Mouse (Mus musculus): ENCODE results near the gene Lrrc49. TPM values are rescaled to one million over a fixed set of nuclear protein-coding genes. Genes with fewer than 3 reads are reported as not detected.

Gene Lrrc49
- total RNA-seq, 1 experiment = 3.7 TPM

DNA sequence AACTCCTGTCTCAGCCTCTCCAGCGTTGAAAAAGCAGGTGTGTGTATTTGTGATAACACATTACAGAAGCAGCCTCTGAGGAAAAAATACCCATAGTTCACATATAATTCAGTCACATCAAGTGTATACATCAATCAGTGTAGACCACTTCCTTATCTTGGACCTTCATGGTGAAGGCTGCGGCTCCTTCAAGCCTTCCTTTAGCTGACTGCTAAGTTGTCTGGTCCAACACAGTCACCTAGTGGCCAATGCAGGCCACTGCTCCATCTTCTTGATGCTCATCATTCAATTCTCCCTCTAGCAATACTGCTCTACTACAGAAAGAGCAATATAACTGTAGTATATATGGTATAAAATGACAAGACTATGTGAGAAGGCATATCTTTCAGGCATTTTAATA, 88.5 kb downstream of the Lrrc49 start:
- no peak for TF ChIP-seq ZC3H11A (IDR thresholded peaks at IDR 0.05; ENCODE audit: borderline replicate concordance, low read depth, low read length)
- TF ChIP-seq CHD2 (IDR thresholded peaks at IDR 0.05; ENCODE audit: low read depth, low read length) = no peak
- TF ChIP-seq ZNF384 (IDR thresholded peaks at IDR 0.05; ENCODE audit: low read depth, low read length) = no peak
- no peak for TF ChIP-seq HCFC1 (IDR thresholded peaks at IDR 0.05; ENCODE audit: borderline replicate concordance, insufficient read depth, low read length)
- TF ChIP-seq MAFK (IDR thresholded peaks at IDR 0.05; ENCODE audit: insufficient read depth, low read depth, low read length) = no peak
- in situ Hi-C loops (cut with MboI; ENCODE audit: low sequenced_read_pairs in 2 of 2, unreplicated experiment in 2 of 2) = no loop called here
- Histone ChIP-seq H3K4me3 (ENCODE audit: insufficient read depth in 1 of 2, low read depth in 1 of 2, low read length in 2 of 2, poor library complexity in 1 of 2, severe bottlenecking in 1 of 2) (no peak overlapping the region), H3K36me3 (ENCODE audit: control insufficient read depth, insufficient read depth, low read length, poor library complexity, severe bottlenecking) (no peaks in the 10 kb centered on the region), H3K9me3 (ENCODE audit: control insufficient read depth, insufficient read depth, low read depth, low read length) (no peaks in the 10 kb centered on the region), H3K4me1 (ENCODE audit: control insufficient read depth in 2 of 2, insufficient read depth in 2 of 2, low read length in 2 of 2, poor library complexity in 1 of 2) (no peaks in the 10 kb centered on the region), H3K9ac (ENCODE audit: insufficient read depth, low read depth, low read length, poor library complexity, severe bottlenecking) (no peak overlapping the region), H3K27ac (ENCODE audit: insufficient read depth, low read depth, low read length, poor library complexity, severe bottlenecking) (no peak overlapping the region)
- peak; percentile 9 for DNase-seq (ENCODE audit: low read depth, low spot score)

DNA sequence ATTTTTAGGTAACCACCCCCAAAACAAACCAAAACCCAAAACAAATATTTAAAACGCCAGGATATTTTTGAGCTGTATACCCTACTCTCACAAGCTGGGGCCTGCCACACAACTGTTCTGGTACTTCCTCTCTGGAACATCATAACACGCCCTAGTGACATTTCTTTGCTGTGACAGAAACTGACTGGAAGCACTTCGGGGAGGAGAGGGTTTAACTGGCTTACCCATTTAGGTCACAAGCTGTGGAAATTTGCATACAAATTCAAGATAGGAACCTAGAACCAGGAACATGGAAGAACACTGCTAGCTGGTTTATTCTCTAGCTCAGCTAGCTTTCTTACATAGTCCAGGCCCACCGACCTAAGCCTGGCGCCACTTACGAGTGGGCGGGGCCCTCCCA, 92.6 kb downstream of the Lrrc49 start:
- in situ Hi-C loops (cut with MboI; ENCODE audit: low sequenced_read_pairs in 2 of 2, unreplicated experiment in 2 of 2) = no loop called here
- TF ChIP-seq ZC3H11A (IDR thresholded peaks at IDR 0.05; ENCODE audit: borderline replicate concordance, low read depth, low read length) (no peak), ZNF384 (IDR thresholded peaks at IDR 0.05; ENCODE audit: low read depth, low read length) (no peak), HCFC1 (IDR thresholded peaks at IDR 0.05; ENCODE audit: borderline replicate concordance, insufficient read depth, low read length) (no peak), MAFK (IDR thresholded peaks at IDR 0.05; ENCODE audit: insufficient read depth, low read depth, low read length) (no peak), CHD2 (IDR thresholded peaks at IDR 0.05; ENCODE audit: low read depth, low read length) (no peak)
- H3K9me3 ChIP-seq (ENCODE audit: control insufficient read depth, insufficient read depth, low read depth, low read length) = no peaks in the 10 kb centered on the region
- H3K27ac ChIP-seq (ENCODE audit: insufficient read depth, low read depth, low read length, poor library complexity, severe bottlenecking) = no peak overlapping the region
- no peak overlapping the region for H3K9ac ChIP-seq (ENCODE audit: insufficient read depth, low read depth, low read length, poor library complexity, severe bottlenecking)
- H3K4me3 ChIP-seq (ENCODE audit: insufficient read depth in 1 of 2, low read depth in 1 of 2, low read length in 2 of 2, poor library complexity in 1 of 2, severe bottlenecking in 1 of 2) = no peak overlapping the region
- DNase-seq (ENCODE audit: low read depth, low spot score) = no peak
- H3K4me1 ChIP-seq (ENCODE audit: control insufficient read depth in 2 of 2, insufficient read depth in 2 of 2, low read length in 2 of 2, poor library complexity in 1 of 2) = no peaks in the 10 kb centered on the region
- H3K36me3 ChIP-seq (ENCODE audit: control insufficient read depth, insufficient read depth, low read length, poor library complexity, severe bottlenecking) = no peaks in the 10 kb centered on the region

DNA sequence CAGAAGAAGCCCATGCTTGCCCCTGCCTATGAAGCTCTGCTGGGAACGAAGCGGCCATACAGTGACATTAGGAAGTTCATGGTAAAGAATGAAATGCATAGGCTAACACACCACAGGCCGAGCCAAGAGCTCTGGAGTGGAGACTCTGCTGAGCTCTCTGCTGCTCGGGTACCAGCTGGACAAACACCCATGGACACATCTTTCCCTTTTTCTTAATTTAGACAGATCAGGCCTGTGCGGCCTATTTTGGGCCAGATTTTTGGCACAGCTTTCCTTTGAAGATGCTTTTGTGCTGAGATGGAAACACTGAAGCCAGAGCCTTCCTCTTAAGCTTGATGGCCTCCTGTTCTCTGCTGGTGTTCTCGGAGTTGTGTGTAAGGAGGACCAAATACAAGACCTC, 95.0 kb downstream of the Lrrc49 start:
- no peak for DNase-seq (ENCODE audit: low read depth, low spot score)
- in situ Hi-C loops (cut with MboI; ENCODE audit: low sequenced_read_pairs in 2 of 2, unreplicated experiment in 2 of 2) = no loop called here
- Histone ChIP-seq H3K9me3 (ENCODE audit: control insufficient read depth, insufficient read depth, low read depth, low read length) (no peaks in the 10 kb centered on the region), H3K4me3 (ENCODE audit: insufficient read depth in 1 of 2, low read depth in 1 of 2, low read length in 2 of 2, poor library complexity in 1 of 2, severe bottlenecking in 1 of 2) (no peak overlapping the region), H3K27ac (ENCODE audit: insufficient read depth, low read depth, low read length, poor library complexity, severe bottlenecking) (no peak overlapping the region), H3K36me3 (ENCODE audit: control insufficient read depth, insufficient read depth, low read length, poor library complexity, severe bottlenecking) (no peaks in the 10 kb centered on the region), H3K4me1 (ENCODE audit: control insufficient read depth in 2 of 2, insufficient read depth in 2 of 2, low read length in 2 of 2, poor library complexity in 1 of 2) (no peaks in the 10 kb centered on the region), H3K9ac (ENCODE audit: insufficient read depth, low read depth, low read length, poor library complexity, severe bottlenecking) (no peak overlapping the region)
- TF ChIP-seq MAFK (IDR thresholded peaks at IDR 0.05; ENCODE audit: insufficient read depth, low read depth, low read length) (no peak), ZC3H11A (IDR thresholded peaks at IDR 0.05; ENCODE audit: borderline replicate concordance, low read depth, low read length) (no peak), ZNF384 (IDR thresholded peaks at IDR 0.05; ENCODE audit: low read depth, low read length) (no peak), HCFC1 (IDR thresholded peaks at IDR 0.05; ENCODE audit: borderline replicate concordance, insufficient read depth, low read length) (no peak)

DNA sequence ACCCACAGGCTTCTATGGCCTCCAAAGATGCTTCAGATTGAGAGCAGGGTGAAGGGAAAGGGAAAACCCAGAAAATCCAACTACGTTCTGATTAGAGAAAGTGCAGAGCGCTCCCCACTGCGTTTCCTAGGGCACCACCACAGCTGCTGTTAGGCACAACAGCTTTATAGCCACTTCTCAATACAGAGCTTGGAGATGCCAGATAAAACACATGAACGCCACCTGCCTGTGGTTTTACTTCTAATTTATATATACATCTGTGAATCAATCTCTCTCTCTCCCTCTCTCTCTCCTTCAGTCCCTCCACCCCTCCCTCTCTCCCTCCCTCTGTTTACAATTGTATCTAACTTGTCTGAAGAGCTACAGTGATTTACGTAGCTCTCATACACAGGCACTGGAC, 95.6 kb downstream of the Lrrc49 start:
- Histone ChIP-seq H3K4me1 (ENCODE audit: control insufficient read depth in 2 of 2, insufficient read depth in 2 of 2, low read length in 2 of 2, poor library complexity in 1 of 2) (no peaks in the 10 kb centered on the region), H3K9me3 (ENCODE audit: control insufficient read depth, insufficient read depth, low read depth, low read length) (no peaks in the 10 kb centered on the region), H3K9ac (ENCODE audit: insufficient read depth, low read depth, low read length, poor library complexity, severe bottlenecking) (no peak overlapping the region), H3K4me3 (ENCODE audit: insufficient read depth in 1 of 2, low read depth in 1 of 2, low read length in 2 of 2, poor library complexity in 1 of 2, severe bottlenecking in 1 of 2) (no peak overlapping the region), H3K27ac (ENCODE audit: insufficient read depth, low read depth, low read length, poor library complexity, severe bottlenecking) (no peak overlapping the region), H3K36me3 (ENCODE audit: control insufficient read depth, insufficient read depth, low read length, poor library complexity, severe bottlenecking) (no peaks in the 10 kb centered on the region)
- TF ChIP-seq CHD2 (IDR thresholded peaks at IDR 0.05; ENCODE audit: low read depth, low read length) (no peak), HCFC1 (IDR thresholded peaks at IDR 0.05; ENCODE audit: borderline replicate concordance, insufficient read depth, low read length) (no peak)
- in situ Hi-C loops (cut with MboI; ENCODE audit: low sequenced_read_pairs in 2 of 2, unreplicated experiment in 2 of 2) = no loop called here
- no peak for DNase-seq (ENCODE audit: low read depth, low spot score)

DNA sequence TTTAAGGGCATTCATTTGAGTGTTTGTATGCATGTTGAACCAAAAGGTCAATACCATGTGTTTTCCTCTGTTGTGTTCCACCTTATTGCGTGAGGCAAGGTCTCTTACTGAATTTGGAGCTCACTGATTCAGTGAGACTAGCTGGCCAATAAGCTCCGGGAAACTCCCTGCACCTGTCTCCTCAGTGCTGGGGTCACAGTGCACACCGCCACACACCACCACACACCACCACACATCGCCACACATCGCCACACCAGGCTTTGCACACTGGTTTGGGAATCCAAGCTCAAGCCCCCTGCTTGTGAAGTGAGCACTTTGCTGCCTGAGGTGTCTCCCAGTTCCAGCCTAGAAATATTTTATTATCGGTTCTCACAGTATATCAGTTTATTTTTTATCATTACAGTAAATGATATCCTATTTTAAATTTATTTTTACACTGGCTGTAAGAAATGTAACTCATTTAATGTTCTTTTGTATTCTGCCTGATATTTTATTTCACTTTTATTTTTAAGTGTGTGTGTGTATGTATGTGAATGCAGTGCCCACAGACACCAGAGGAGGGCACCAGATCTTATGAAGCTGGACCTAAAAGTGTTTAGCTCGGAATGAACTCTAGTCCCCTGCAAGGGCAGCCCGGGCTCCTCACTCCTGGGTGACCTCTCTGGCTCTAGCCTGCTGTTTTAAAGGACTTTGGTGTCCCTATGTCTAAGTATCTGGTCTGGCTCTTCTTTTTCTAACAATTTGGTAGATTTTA, 96.9 kb downstream of the Lrrc49 start:
- TF ChIP-seq CHD2 (IDR thresholded peaks at IDR 0.05; ENCODE audit: low read depth, low read length) (no peak), MAFK (IDR thresholded peaks at IDR 0.05; ENCODE audit: insufficient read depth, low read depth, low read length) (no peak)

More for the DNA sequence above, 96.9 kb downstream of the Lrrc49 start:
- no peak for DNase-seq (ENCODE audit: low read depth, low spot score)
- H3K27ac ChIP-seq (ENCODE audit: insufficient read depth, low read depth, low read length, poor library complexity, severe bottlenecking) = no peak overlapping the region
- no peaks in the 10 kb centered on the region for H3K36me3 ChIP-seq (ENCODE audit: control insufficient read depth, insufficient read depth, low read length, poor library complexity, severe bottlenecking)
- H3K4me3 ChIP-seq (ENCODE audit: insufficient read depth in 1 of 2, low read depth in 1 of 2, low read length in 2 of 2, poor library complexity in 1 of 2, severe bottlenecking in 1 of 2) = no peak overlapping the region
- no peak overlapping the region for H3K9ac ChIP-seq (ENCODE audit: insufficient read depth, low read depth, low read length, poor library complexity, severe bottlenecking)
- in situ Hi-C loops (cut with MboI; ENCODE audit: low sequenced_read_pairs in 2 of 2, unreplicated experiment in 2 of 2) = no loop called here
- no peaks in the 10 kb centered on the region for H3K9me3 ChIP-seq (ENCODE audit: control insufficient read depth, insufficient read depth, low read depth, low read length)
- no peaks in the 10 kb centered on the region for H3K4me1 ChIP-seq (ENCODE audit: control insufficient read depth in 2 of 2, insufficient read depth in 2 of 2, low read length in 2 of 2, poor library complexity in 1 of 2)

Data from ES-E14 (cell line).